Mouse (Mus musculus): ENCODE measurements around the gene Samd5. TPM values are rescaled to one million over a fixed set of nuclear protein-coding genes. Genes with fewer than 3 reads are reported as not detected.

The Samd5 gene
- polyA plus RNA-seq, 1 experiment from 2014 or later = 0.48 TPM

GRCm38 (mm10) chr10:9603290-9603689 is 71.7 kb downstream of the Samd5 start:
- ATAC-seq (ENCODE audit: low read depth) = no peak
- no peaks in the 10 kb centered on the region for H3K4me1 ChIP-seq (ENCODE audit: control insufficient read depth, low read depth, low read length)
- no peaks in the 10 kb centered on the region for H3K36me3 ChIP-seq (ENCODE audit: control insufficient read depth, insufficient read depth)
- no peak overlapping the region for H3K9ac ChIP-seq (ENCODE audit: low read depth, low read length)
- no peak overlapping the region for H3K4me2 ChIP-seq (ENCODE audit: low read depth, low read length)
- WGBS (ENCODE audit: insufficient replicate concordance) = 65% methylated on average over 5 of the region's 5 CpGs
- no peak overlapping the region for H3K27ac ChIP-seq (ENCODE audit: low read length)
- no peaks in the 10 kb centered on the region for H3K9me3 ChIP-seq (replicated peaks; ENCODE audit: control insufficient read depth, low read length)
- no peaks in the 10 kb centered on the region for H3K27me3 ChIP-seq (ENCODE audit: control insufficient read depth, insufficient read depth, low read depth, low read length)
- no peak overlapping the region for H3K4me3 ChIP-seq (ENCODE audit: low read depth, low read length)

- H3K27me3 ChIP-seq (ENCODE audit: control insufficient read depth, insufficient read depth, low read depth, low read length) = no peaks in the 10 kb centered on the region
- 58% methylated on average over 5 of the region's 5 CpGs for WGBS (ENCODE audit: insufficient replicate concordance)
- H3K9ac ChIP-seq (ENCODE audit: low read depth, low read length) = no peak overlapping the region
- H3K4me1 ChIP-seq (ENCODE audit: control insufficient read depth, low read depth, low read length) = no peaks in the 10 kb centered on the region
- no peak overlapping the region for H3K4me2 ChIP-seq (ENCODE audit: low read depth, low read length)
- no peak overlapping the region for H3K27ac ChIP-seq (ENCODE audit: low read length)
- no peak for ATAC-seq (ENCODE audit: low read depth)
- H3K9me3 ChIP-seq (replicated peaks; ENCODE audit: control insufficient read depth, low read length) = no peaks in the 10 kb centered on the region
- no peak overlapping the region for H3K4me3 ChIP-seq (ENCODE audit: low read depth, low read length)
- no peaks in the 10 kb centered on the region for H3K36me3 ChIP-seq (ENCODE audit: control insufficient read depth, insufficient read depth)
Observed at GRCm38 (mm10) chr10:9602845-9603244, 72.2 kb downstream of the Samd5 start.

GRCm38 (mm10) chr10:9602389-9602788 is 72.6 kb downstream of the Samd5 start:
- Histone ChIP-seq H3K4me2 (ENCODE audit: low read depth, low read length) (no peak overlapping the region), H3K4me1 (ENCODE audit: control insufficient read depth, low read depth, low read length) (no peaks in the 10 kb centered on the region), H3K9ac (ENCODE audit: low read depth, low read length) (no peak overlapping the region), H3K4me3 (ENCODE audit: low read depth, low read length) (no peak overlapping the region), H3K36me3 (ENCODE audit: control insufficient read depth, insufficient read depth) (no peaks in the 10 kb centered on the region), H3K27ac (ENCODE audit: low read length) (no peak overlapping the region), H3K27me3 (ENCODE audit: control insufficient read depth, insufficient read depth, low read depth, low read length) (no peaks in the 10 kb centered on the region), H3K9me3 (replicated peaks; ENCODE audit: control insufficient read depth, low read length) (no peaks in the 10 kb centered on the region)
- no peak for ATAC-seq (ENCODE audit: low read depth)
- WGBS (ENCODE audit: insufficient replicate concordance) = 68% methylated on average over 4 of the region's 4 CpGs

GRCm38 (mm10) chr10:9596228-9596627 is 78.8 kb downstream of the Samd5 start:
- Histone ChIP-seq H3K9me3 (replicated peaks; ENCODE audit: control insufficient read depth, low read length) (no peaks in the 10 kb centered on the region), H3K4me3 (ENCODE audit: low read depth, low read length) (no peak overlapping the region), H3K27me3 (ENCODE audit: control insufficient read depth, insufficient read depth, low read depth, low read length) (no peaks in the 10 kb centered on the region), H3K4me1 (ENCODE audit: control insufficient read depth, low read depth, low read length) (no peaks in the 10 kb centered on the region), H3K9ac (ENCODE audit: low read depth, low read length) (no peak overlapping the region), H3K4me2 (ENCODE audit: low read depth, low read length) (no peak overlapping the region), H3K27ac (ENCODE audit: low read length) (no peak overlapping the region), H3K36me3 (ENCODE audit: control insufficient read depth, insufficient read depth) (no peaks in the 10 kb centered on the region)
- WGBS (ENCODE audit: insufficient replicate concordance) = 74% methylated on average over 5 of the region's 5 CpGs
- no peak for ATAC-seq (ENCODE audit: low read depth)

GRCm38 (mm10) chr10:9594666-9595065 is 80.3 kb downstream of the Samd5 start:
- Histone ChIP-seq H3K9me3 (replicated peaks; ENCODE audit: control insufficient read depth, low read length) (no peaks in the 10 kb centered on the region), H3K36me3 (ENCODE audit: control insufficient read depth, insufficient read depth) (no peaks in the 10 kb centered on the region), H3K27me3 (ENCODE audit: control insufficient read depth, insufficient read depth, low read depth, low read length) (no peaks in the 10 kb centered on the region), H3K4me2 (ENCODE audit: low read depth, low read length) (no peak overlapping the region), H3K4me3 (ENCODE audit: low read depth, low read length) (no peak overlapping the region), H3K27ac (ENCODE audit: low read length) (no peak overlapping the region), H3K4me1 (ENCODE audit: control insufficient read depth, low read depth, low read length) (no peaks in the 10 kb centered on the region), H3K9ac (ENCODE audit: low read depth, low read length) (no peak overlapping the region)
- 59% methylated on average over 4 of the region's 4 CpGs for WGBS (ENCODE audit: insufficient replicate concordance)
- ATAC-seq (ENCODE audit: low read depth) = no peak

- WGBS (ENCODE audit: insufficient replicate concordance) = 71% methylated on average over 2 of the region's 2 CpGs
- H3K9me3 ChIP-seq (replicated peaks; ENCODE audit: control insufficient read depth, low read length) = no peaks in the 10 kb centered on the region
- H3K9ac ChIP-seq (ENCODE audit: low read depth, low read length) = no peak overlapping the region
- no peaks in the 10 kb centered on the region for H3K27me3 ChIP-seq (ENCODE audit: control insufficient read depth, insufficient read depth, low read depth, low read length)
- H3K36me3 ChIP-seq (ENCODE audit: control insufficient read depth, insufficient read depth) = no peaks in the 10 kb centered on the region
- no peak overlapping the region for H3K27ac ChIP-seq (ENCODE audit: low read length)
- H3K4me3 ChIP-seq (ENCODE audit: low read depth, low read length) = no peak overlapping the region
- H3K4me1 ChIP-seq (ENCODE audit: control insufficient read depth, low read depth, low read length) = no peaks in the 10 kb centered on the region
- H3K4me2 ChIP-seq (ENCODE audit: low read depth, low read length) = no peak overlapping the region
- no peak for ATAC-seq (ENCODE audit: low read depth)
Observed at GRCm38 (mm10) chr10:9590606-9591005, 84.4 kb downstream of the Samd5 start.

GRCm38 (mm10) chr10:9586328-9586727 is 88.7 kb downstream of the Samd5 start:
- H3K36me3 ChIP-seq (ENCODE audit: control insufficient read depth, insufficient read depth) = no peaks in the 10 kb centered on the region
- H3K4me3 ChIP-seq (ENCODE audit: low read depth, low read length) = no peak overlapping the region
- ATAC-seq (ENCODE audit: low read depth) = no peak
- 69% methylated on average over 5 of the region's 5 CpGs for WGBS (ENCODE audit: insufficient replicate concordance)
- H3K9ac ChIP-seq (ENCODE audit: low read depth, low read length) = no peak overlapping the region
- H3K27ac ChIP-seq (ENCODE audit: low read length) = no peak overlapping the region
- H3K4me1 ChIP-seq (ENCODE audit: control insufficient read depth, low read depth, low read length) = no peaks in the 10 kb centered on the region
- no peaks in the 10 kb centered on the region for H3K9me3 ChIP-seq (replicated peaks; ENCODE audit: control insufficient read depth, low read length)
- H3K4me2 ChIP-seq (ENCODE audit: low read depth, low read length) = no peak overlapping the region
- no peaks in the 10 kb centered on the region for H3K27me3 ChIP-seq (ENCODE audit: control insufficient read depth, insufficient read depth, low read depth, low read length)

- no peaks in the 10 kb centered on the region for H3K9me3 ChIP-seq (replicated peaks; ENCODE audit: control insufficient read depth, low read length)
- ATAC-seq (ENCODE audit: low read depth) = no peak
- H3K4me3 ChIP-seq (ENCODE audit: low read depth, low read length) = no peak overlapping the region
- H3K4me2 ChIP-seq (ENCODE audit: low read depth, low read length) = no peak overlapping the region
- H3K9ac ChIP-seq (ENCODE audit: low read depth, low read length) = no peak overlapping the region
- 65% methylated on average over 5 of the region's 5 CpGs for WGBS (ENCODE audit: insufficient replicate concordance)
- no peak overlapping the region for H3K27ac ChIP-seq (ENCODE audit: low read length)
- no peaks in the 10 kb centered on the region for H3K4me1 ChIP-seq (ENCODE audit: control insufficient read depth, low read depth, low read length)
- no peaks in the 10 kb centered on the region for H3K36me3 ChIP-seq (ENCODE audit: control insufficient read depth, insufficient read depth)
- no peaks in the 10 kb centered on the region for H3K27me3 ChIP-seq (ENCODE audit: control insufficient read depth, insufficient read depth, low read depth, low read length)
Observed at GRCm38 (mm10) chr10:9579374-9579773, 95.6 kb downstream of the Samd5 start.

- H3K4me1 ChIP-seq (ENCODE audit: control insufficient read depth, low read depth, low read length) = no peaks in the 10 kb centered on the region
- 18% methylated on average over 4 of the region's 4 CpGs for WGBS (ENCODE audit: insufficient replicate concordance)
- no peak overlapping the region for H3K4me3 ChIP-seq (ENCODE audit: low read depth, low read length)
- ATAC-seq (ENCODE audit: low read depth) = no peak
- H3K4me2 ChIP-seq (ENCODE audit: low read depth, low read length) = no peak overlapping the region
- no peak overlapping the region for H3K27ac ChIP-seq (ENCODE audit: low read length)
- no peaks in the 10 kb centered on the region for H3K27me3 ChIP-seq (ENCODE audit: control insufficient read depth, insufficient read depth, low read depth, low read length)
- no peaks in the 10 kb centered on the region for H3K9me3 ChIP-seq (replicated peaks; ENCODE audit: control insufficient read depth, low read length)
- H3K9ac ChIP-seq (ENCODE audit: low read depth, low read length) = no peak overlapping the region
- H3K36me3 ChIP-seq (ENCODE audit: control insufficient read depth, insufficient read depth) = no peaks in the 10 kb centered on the region
Observed at GRCm38 (mm10) chr10:9575605-9576004, 99.4 kb downstream of the Samd5 start.

GRCm38 (mm10) chr10:9574135-9574534 is 100.9 kb downstream of the Samd5 start:
- H3K4me1 ChIP-seq (ENCODE audit: control insufficient read depth, low read depth, low read length) = no peaks in the 10 kb centered on the region
- H3K9me3 ChIP-seq (replicated peaks; ENCODE audit: control insufficient read depth, low read length) = no peaks in the 10 kb centered on the region
- no peaks in the 10 kb centered on the region for H3K36me3 ChIP-seq (ENCODE audit: control insufficient read depth, insufficient read depth)
- ATAC-seq (ENCODE audit: low read depth) = no peak
- H3K9ac ChIP-seq (ENCODE audit: low read depth, low read length) = no peak overlapping the region
- H3K4me3 ChIP-seq (ENCODE audit: low read depth, low read length) = no peak overlapping the region
- H3K4me2 ChIP-seq (ENCODE audit: low read depth, low read length) = no peak overlapping the region
- H3K27me3 ChIP-seq (ENCODE audit: control insufficient read depth, insufficient read depth, low read depth, low read length) = no peaks in the 10 kb centered on the region
- 40% methylated on average over 4 of the region's 4 CpGs for WGBS (ENCODE audit: insufficient replicate concordance)
- no peak overlapping the region for H3K27ac ChIP-seq (ENCODE audit: low read length)

All from liver, embryonic 16.5 days (tissue).